Mouse (Mus musculus) T-helper 1 cell (primary cell): ENCODE measurements around the gene Gm12184.

ENCODE experiments used
- in situ Hi-C: fragments of 300-600 bp; cut with MboI, MseI; formaldehyde crosslinking; loops from one replicate; pipeline ENCODE4 v1.15.1; 2025; ENCODE audit warnings: high pct_unique_total_duplicates

Gm12184 gene

DNA sequence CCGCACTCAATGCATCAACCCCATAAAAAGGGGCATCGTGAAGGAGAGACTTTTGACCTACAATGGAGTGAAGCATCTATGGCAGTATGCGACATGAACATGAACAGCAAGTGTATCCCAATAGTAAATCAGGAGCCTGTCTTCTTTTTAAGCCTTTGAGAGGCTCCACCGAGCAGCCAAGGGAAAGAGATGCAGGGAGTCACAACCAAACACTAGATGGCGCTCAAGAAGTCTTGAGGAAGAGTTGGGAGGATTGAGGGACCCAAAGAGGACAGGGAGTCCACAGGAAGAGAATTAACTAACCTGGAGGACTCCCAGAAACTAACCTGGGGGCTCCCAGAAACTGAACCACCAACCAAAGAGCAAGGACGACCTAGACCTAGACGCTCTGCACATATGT, 47.0 kb downstream of the Gm12184 start:
- in situ Hi-C loops = no loop called here

DNA sequence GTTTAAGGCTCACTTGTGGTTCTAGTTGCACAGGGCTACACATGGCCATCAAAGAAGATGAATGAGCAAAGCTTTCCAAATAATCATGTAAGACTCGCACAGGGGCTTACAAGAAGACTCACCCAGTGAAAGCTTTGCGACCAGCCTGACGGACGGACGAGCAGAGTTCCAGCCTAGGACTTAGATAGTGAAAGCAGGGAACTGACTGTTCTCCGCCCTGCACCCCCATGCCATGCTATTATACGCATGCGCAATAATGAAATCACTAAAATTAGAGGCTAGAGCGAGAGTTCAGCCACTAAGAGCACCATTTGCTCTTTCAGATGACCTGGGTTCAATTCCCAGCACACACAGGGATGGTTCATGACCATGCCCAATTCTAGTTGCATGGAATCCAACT, 49.2 kb downstream of the Gm12184 start:
- in situ Hi-C loops = no loop called here

DNA sequence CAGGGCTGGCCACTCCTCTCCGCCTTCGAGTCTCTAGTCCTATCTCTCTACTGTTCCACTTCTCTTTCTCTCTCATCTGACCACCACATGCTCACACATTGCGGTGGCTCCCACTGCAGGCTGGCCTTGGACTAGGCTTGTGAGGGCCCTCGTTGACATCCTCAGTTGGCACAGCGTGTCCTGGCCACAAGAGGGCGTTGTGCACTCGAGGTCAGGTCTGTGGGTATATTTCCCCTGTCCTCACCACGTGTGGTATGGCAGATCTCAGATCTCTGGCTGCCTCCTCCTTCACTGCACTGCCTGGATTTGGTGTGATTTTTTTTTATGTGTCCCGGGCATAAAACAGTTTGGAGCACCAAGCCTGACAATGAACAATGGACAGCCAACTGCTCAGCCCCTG, 49.8 kb downstream of the Gm12184 start:
- in situ Hi-C loops = no loop called here

DNA sequence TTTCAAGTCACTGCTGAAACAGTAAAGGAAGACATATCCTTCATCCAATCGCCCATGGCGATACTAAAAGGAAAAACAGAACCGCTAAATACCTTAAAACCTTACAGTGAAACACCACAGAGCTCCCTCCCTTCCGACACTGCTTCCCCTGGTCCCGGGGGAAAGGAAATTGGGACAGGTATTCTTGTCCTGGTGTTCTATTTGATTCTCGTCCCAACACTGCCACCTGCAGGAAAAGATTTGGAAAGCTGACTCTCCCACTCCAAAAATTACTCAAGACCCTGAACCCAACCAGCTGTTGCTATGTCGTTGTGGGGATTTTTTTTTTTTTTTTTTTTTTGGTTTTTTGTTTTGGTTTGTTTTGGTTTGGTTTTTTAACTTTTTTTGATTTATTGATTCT, 51.0 kb downstream of the Gm12184 start:
- in situ Hi-C loops = no loop called here
